In the genomic region with DNA sequence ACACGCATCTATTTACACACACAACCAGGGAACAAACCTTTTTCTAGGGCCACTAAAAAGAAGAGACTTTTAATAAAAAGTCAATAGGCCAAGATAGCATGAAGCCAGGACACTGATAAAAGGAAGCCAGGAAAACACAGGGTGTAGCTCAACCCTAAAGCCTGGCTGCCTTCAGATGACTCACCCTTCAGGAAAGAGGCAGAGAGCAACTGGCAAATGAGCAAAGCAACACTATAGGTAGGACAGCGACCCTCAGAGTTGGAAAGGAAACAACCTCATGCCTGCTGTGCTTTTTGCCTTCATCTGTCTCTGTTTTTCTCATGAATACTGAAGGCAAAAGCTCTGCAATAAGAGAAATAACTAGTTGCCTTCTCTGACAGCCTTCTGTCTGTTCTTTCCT, we compare ENCODE assay signal across 24 mouse cellular contexts. TPM values are rescaled to one million over a fixed set of nuclear protein-coding genes. Genes with fewer than 3 reads are reported as not detected.
DNase-seq lines count a peak whose midpoint lies in the region; ATAC-seq lines count a peak whose summit lies in the region.
"Had no signal": no experiment of that assay in that cellular context is flagged by ENCODE, and none has a peak within 500 bp of the region (broad histone marks: within the 10 kb centered on the region; RNA-seq: fewer than 3 reads in every experiment).

No protein-coding gene starts in this region.

- H3K27ac ChIP-seq in hindbrain, embryonic 11.5 days (ENCODE audit: low read depth, low read length): no peak overlapping the region
- H3K27ac ChIP-seq: embryonic facial prominence, embryonic 12.5 days; embryonic facial prominence, embryonic 15.5 days; heart, embryonic 15.5 days; hindbrain, embryonic 13.5 days; intestine, embryonic 15.5 days had no signal

- peak; percentile 59; the same call in 1 of the 2 replicates for ATAC-seq in megakaryocyte-erythroid progenitor cell, adult 5-6 weeks (replicated peaks; ENCODE audit: low FRiP score, low TSS enrichment, poor library complexity, severe bottlenecking)
- ATAC-seq in hindbrain, embryonic 11.5 days (ENCODE audit: low FRiP score): no peak
- ATAC-seq in activated CD4-positive, CD25-positive, alpha-beta regulatory T cell, adult 4 months: no peak
- ATAC-seq: CD4-positive, CD25-positive, alpha-beta regulatory T cell, adult 4 months; forebrain, embryonic 14.5 days; forebrain, postnatal 0 days; hindbrain, embryonic 16.5 days; intestine, embryonic 15.5 days; Patski had no signal

- no peaks in the 10 kb centered on the region for H3K27me3 ChIP-seq in hindbrain, embryonic 11.5 days (ENCODE audit: control insufficient read depth, insufficient read depth, low read length)
- H3K27me3 ChIP-seq: embryonic facial prominence, embryonic 12.5 days; embryonic facial prominence, embryonic 15.5 days; heart, embryonic 12.5 days; heart, embryonic 15.5 days; hindbrain, embryonic 13.5 days; intestine, embryonic 15.5 days; Patski had no signal

- WGBS in hindbrain, embryonic 11.5 days: 82% methylated on average over 2 of the region's 2 CpGs

- no peak overlapping the region for H3K4me2 ChIP-seq in hindbrain, embryonic 11.5 days (replicated peaks; ENCODE audit: low read depth, low read length)
- H3K4me2 ChIP-seq: embryonic facial prominence, embryonic 12.5 days; embryonic facial prominence, embryonic 15.5 days; heart, embryonic 12.5 days; heart, embryonic 15.5 days; hindbrain, embryonic 13.5 days; intestine, embryonic 15.5 days had no signal

- H3K9ac ChIP-seq in hindbrain, embryonic 11.5 days (ENCODE audit: low read depth, low read length): no peak overlapping the region
- H3K9ac ChIP-seq: embryonic facial prominence, embryonic 12.5 days; embryonic facial prominence, embryonic 15.5 days; forebrain, postnatal 0 days; heart, embryonic 12.5 days; heart, embryonic 15.5 days; hindbrain, embryonic 13.5 days; intestine, embryonic 15.5 days had no signal

- no peak overlapping the region for H3K4me3 ChIP-seq in hindbrain, embryonic 11.5 days (ENCODE audit: low read depth, low read length)
- H3K4me3 ChIP-seq: embryonic facial prominence, embryonic 12.5 days; embryonic facial prominence, embryonic 15.5 days; heart, embryonic 12.5 days; heart, embryonic 15.5 days; hindbrain, embryonic 13.5 days; intestine, embryonic 15.5 days had no signal

- peak; percentile 11 for DNase-seq in cerebellum, adult 8-10 months
- DNase-seq in cerebellum, postnatal 10 days: no peak
- DNase-seq in 3T3-L1 (ENCODE audit: low read depth, low spot score): peak; percentile 46
- DNase-seq in NIH3T3 (ENCODE audit: low read depth): peak; percentile 27
- DNase-seq in hindbrain, embryonic 11.5 days (ENCODE audit: low spot score): no peak
- DNase-seq: adrenal gland, adult 8-10 months; adrenal gland, postnatal 25 days; forebrain, postnatal 0 days; gastrocnemius, postnatal 25 days; heart, adult 18-20 months; heart, postnatal 14 days; kidney, adult 11 months had no signal

- no peaks in the 10 kb centered on the region for H3K9me3 ChIP-seq in hindbrain, embryonic 11.5 days (ENCODE audit: control insufficient read depth, low read length)
- H3K9me3 ChIP-seq: embryonic facial prominence, embryonic 12.5 days; embryonic facial prominence, embryonic 15.5 days; heart, embryonic 12.5 days; heart, embryonic 15.5 days; hindbrain, embryonic 13.5 days; intestine, embryonic 15.5 days had no signal

- H3K4me1 ChIP-seq in hindbrain, embryonic 11.5 days (replicated peaks; ENCODE audit: control insufficient read depth, insufficient read depth, low read length): no peaks in the 10 kb centered on the region
- H3K4me1 ChIP-seq: embryonic facial prominence, embryonic 12.5 days; embryonic facial prominence, embryonic 15.5 days; intestine, embryonic 15.5 days had no signal

- peaks cover 3% of the 10 kb centered on the region; the same call in 1 of the 2 replicates for H3K36me3 ChIP-seq in hindbrain, embryonic 11.5 days (ENCODE audit: control insufficient read depth, insufficient read depth, low read length)
- H3K36me3 ChIP-seq: embryonic facial prominence, embryonic 12.5 days; embryonic facial prominence, embryonic 15.5 days; heart, embryonic 12.5 days; heart, embryonic 15.5 days; intestine, embryonic 15.5 days had no signal

RNA-seq across cellular contexts. Expression of a gene that starts 35.6 kb away (rescaled TPM):
- 1.5 and 2.6 TPM in 2 replicates for total RNA-seq in megakaryocyte-erythroid progenitor cell, adult 5-6 weeks (2014; fragmentation: Nextera tagmentation)
- total RNA-seq in megakaryocyte-erythroid progenitor cell, adult 5-6 weeks (2017): 2.2 and 3.5 TPM in 2 replicates
- polyA plus RNA-seq in hindbrain, embryonic 11.5 days (2014; fragmentation: Nextera tagmentation; extraction: Ambion mirVana): 12.6 and 16.2 TPM in 2 replicates
- polyA plus RNA-seq in activated CD4-positive, CD25-positive, alpha-beta regulatory T cell, adult 4 months (2017; shearing (Covaris generic)): 1 to 10 TPM; 1.5 to 1.8 TPM

Comparison
In these comparisons a context has a peak if more than half of its experiments do, and no peak if none do; other contexts are left out.
1. DNase-seq: peak in cerebellum, adult 8-10 months (single experiment), 3T3-L1 (single experiment) and NIH3T3 (single experiment); none in cerebellum, postnatal 10 days (0 of 2) and hindbrain, embryonic 11.5 days (single experiment).